9 mouse cellular contexts compared by ENCODE assay signal in genomic region chr9:21769558-21770183, GRCm38 (mm10). TPM values are rescaled to one million over a fixed set of nuclear protein-coding genes. Genes with fewer than 3 reads are reported as not detected.
DNase-seq lines count a peak whose midpoint lies in the region; ATAC-seq and TF ChIP-seq lines count a peak whose summit lies in the region.
"Had no signal": no experiment of that assay in that cellular context is flagged by ENCODE, and none has a peak within 500 bp of the region (broad histone marks: within the 10 kb centered on the region; RNA-seq: fewer than 3 reads in every experiment).

No protein-coding gene starts in this region.

- peak; percentile 65 to 72 for DNase-seq in cerebellum, adult 18-20 months
- DNase-seq in ovary, postnatal 14 days (ENCODE audit: low spot score): peak; percentile 34
- DNase-seq in ovary, adult 18-20 months (ENCODE audit: low spot score): no peak
- peak; percentile 41 for DNase-seq in heart, postnatal 0 days (ENCODE audit: low spot score)
- no peak for DNase-seq in spleen, postnatal 36 days (ENCODE audit: low spot score in 2 of 2)
- no peak for DNase-seq in left cerebral cortex, postnatal 25 days (ENCODE audit: low spot score in 2 of 2)

- H3K27me3 ChIP-seq in heart, postnatal 0 days (ENCODE audit: control insufficient read depth, insufficient read depth, low read length): no peaks in the 10 kb centered on the region
- no peaks in the 10 kb centered on the region for H3K27me3 ChIP-seq in stomach, embryonic 14.5 days (ENCODE audit: control insufficient read depth, insufficient read depth, low read length)

- H3K27ac ChIP-seq in heart, postnatal 0 days (ENCODE audit: low read depth): peak overlapping the region; percentile 84
- peak overlapping the region; percentile 52; the same call in 1 of the 2 replicates for H3K27ac ChIP-seq in stomach, embryonic 14.5 days (ENCODE audit: low read length)

- no peak overlapping the region; the same call in 1 of the 2 replicates for H3K9ac ChIP-seq in heart, postnatal 0 days (replicated peaks; ENCODE audit: low read depth, low read length)
- no peak overlapping the region for H3K9ac ChIP-seq in stomach, embryonic 14.5 days (replicated peaks; ENCODE audit: low read depth, low read length)

- H3K4me3 ChIP-seq in heart, postnatal 0 days (ENCODE audit: low read depth, low read length): no peak overlapping the region
- H3K4me3 ChIP-seq in stomach, embryonic 14.5 days (ENCODE audit: low read depth, low read length): no peak overlapping the region
- H3K4me3 ChIP-seq: megakaryocyte, embryonic 14.5 days had no signal

- no peak for TF ChIP-seq CTCF in heart, postnatal 0 days (IDR thresholded peaks at IDR 0.05; ENCODE audit: low read depth)

- no peak overlapping the region for H3K4me2 ChIP-seq in heart, postnatal 0 days (ENCODE audit: low read depth, low read length)
- H3K4me2 ChIP-seq in stomach, embryonic 14.5 days (replicated peaks; ENCODE audit: low read depth, low read length): no peak overlapping the region

- 52% methylated on average over 26 of the region's 26 CpGs for WGBS in heart, postnatal 0 days
- 80% methylated on average over 26 of the region's 26 CpGs for WGBS in stomach, embryonic 14.5 days

- H3K4me1 ChIP-seq in heart, postnatal 0 days (ENCODE audit: control insufficient read depth, insufficient read depth): peaks cover 26% of the 10 kb centered on the region
- H3K4me1 ChIP-seq in stomach, embryonic 14.5 days (ENCODE audit: control insufficient read depth, insufficient read depth, low read length): 0 out of 2 replicates have a peak, but pooled peaks cover 4% of the 10 kb centered on the region

- H3K36me3 ChIP-seq in heart, postnatal 0 days (replicated peaks; ENCODE audit: control insufficient read depth, insufficient read depth, low read length): peaks cover 64% of the 10 kb centered on the region
- peaks cover 42% of the 10 kb centered on the region for H3K36me3 ChIP-seq in stomach, embryonic 14.5 days (ENCODE audit: control insufficient read depth, insufficient read depth, low read length)

- intact Hi-C loops in left cerebral cortex, postnatal 25 days (cut with DNase I): no loop called here

- no peak for TF ChIP-seq EP300 in heart, postnatal 0 days (IDR thresholded peaks at IDR 0.05; ENCODE audit: low read depth)

- H3K9me3 ChIP-seq in heart, postnatal 0 days (replicated peaks; ENCODE audit: control insufficient read depth, low read length): no peaks in the 10 kb centered on the region
- no peaks in the 10 kb centered on the region for H3K9me3 ChIP-seq in stomach, embryonic 14.5 days (ENCODE audit: control insufficient read depth, low read depth, low read length)
- H3K9me3 ChIP-seq: megakaryocyte, embryonic 14.5 days had no signal

- ATAC-seq in cerebellum, adult (ENCODE audit: insufficient number of reproducible peaks, low FRiP score, low TSS enrichment): no peak
- peak; percentile 27; the same call in 1 of the 2 replicates for ATAC-seq in heart, postnatal 0 days (ENCODE audit: insufficient read depth, low read depth)
- ATAC-seq in stomach, embryonic 14.5 days (ENCODE audit: insufficient number of reproducible peaks, insufficient read depth, low FRiP score, low read depth): no peak

RNA-seq across cellular contexts. Expression of gene Spc24, which starts 9.6 kb away (rescaled TPM):
- 22.3 and 76.0 TPM in 2 replicates for total RNA-seq in heart, postnatal 0 days (2014; rRNA removed; ENCODE audit: low replicate concordance)
- 35.2 and 40.3 TPM in 2 replicates for polyA plus RNA-seq in heart, postnatal 0 days (2015; fragmentation: Nextera tagmentation; extraction: Ambion mirVana)
- polyA plus RNA-seq in stomach, embryonic 14.5 days (2014; fragmentation: Nextera tagmentation; extraction: Ambion mirVana): 111 and 120 TPM in 2 replicates
- 1 to 10 TPM; 1.6 to 1.7 TPM for total RNA-seq in left cerebral cortex, postnatal 25 days (2021)

RNA-seq across cellular contexts. Expression of gene Kank2, which starts 28.9 kb away (rescaled TPM):
- 78.5 and 92.4 TPM in 2 replicates for total RNA-seq in heart, postnatal 0 days (2014; rRNA removed; ENCODE audit: low replicate concordance)
- polyA plus RNA-seq in heart, postnatal 0 days (2015; fragmentation: Nextera tagmentation; extraction: Ambion mirVana): 10.3 and 10.9 TPM in 2 replicates
- 10.3 and 10.4 TPM in 2 replicates for polyA plus RNA-seq in stomach, embryonic 14.5 days (2014; fragmentation: Nextera tagmentation; extraction: Ambion mirVana)
- total RNA-seq in left cerebral cortex, postnatal 25 days (2021): 1 to 10 TPM; 7.4 to 7.5 TPM

RNA-seq across cellular contexts. Expression of gene Ldlr, which starts 46.4 kb away (rescaled TPM):
- total RNA-seq in heart, postnatal 0 days (2014; rRNA removed; ENCODE audit: low replicate concordance): 36.8 and 42.9 TPM in 2 replicates
- 8.0 and 10.9 TPM in 2 replicates for polyA plus RNA-seq in heart, postnatal 0 days (2015; fragmentation: Nextera tagmentation; extraction: Ambion mirVana)
- 23.8 and 26.9 TPM in 2 replicates for polyA plus RNA-seq in stomach, embryonic 14.5 days (2014; fragmentation: Nextera tagmentation; extraction: Ambion mirVana)
- 10 to 100 TPM; 15.4 to 16.4 TPM for total RNA-seq in left cerebral cortex, postnatal 25 days (2021)

Comparison
In these comparisons a context has a peak if more than half of its experiments do, and no peak if none do; other contexts are left out.
1. DNase-seq: peak in cerebellum, adult 18-20 months (2 of 2), ovary, postnatal 14 days (single experiment) and heart, postnatal 0 days (single experiment); none in ovary, adult 18-20 months (single experiment), spleen, postnatal 36 days (0 of 2) and left cerebral cortex, postnatal 25 days (0 of 2).